Mouse (Mus musculus) small intestine, adult 2 months (tissue): ENCODE data around the gene Gm9747. TPM values are rescaled to one million over a fixed set of nuclear protein-coding genes. Genes with fewer than 3 reads are reported as not detected.
A peak's percentile ranks its signal among the peaks of the same experiment; 100 is the strongest.

Experiments used
- H3K27ac ChIP-seq: fragments of 200-500 bp; 2 replicates; pipeline ENCODE4 v1.5.1; 2012; ENCODE audit warnings: low read depth, low read length, control low read depth, inconsistent platforms; ENCODE audit not compliant: insufficient read depth
- H3K27me3 ChIP-seq: fragments of 200-500 bp; 2 replicates; pipeline ENCODE4 v1.6.1; 2012; ENCODE audit warnings: mild to moderate bottlenecking, moderate library complexity, low read length, inconsistent platforms; ENCODE audit not compliant: control insufficient read depth, insufficient read depth
- H3K36me3 ChIP-seq: fragments of 200-500 bp; 2 replicates; pipeline ENCODE4 v1.6.1; 2012; ENCODE audit warnings: mild to moderate bottlenecking, low read length, control low read depth, inconsistent platforms; ENCODE audit not compliant: control insufficient read depth, insufficient read depth
- H3K4me1 ChIP-seq: fragments of 200-500 bp; 2 replicates; pipeline ENCODE4 v1.6.1; 2012; ENCODE audit warnings: low read length, inconsistent platforms, mixed read lengths; ENCODE audit not compliant: control insufficient read depth, insufficient read depth, insufficient read length
- H3K4me3 ChIP-seq: fragments of 200-500 bp; 2 replicates; pipeline ENCODE4 v1.5.1; 2012; ENCODE audit warnings: low read depth, mild to moderate bottlenecking, control low read depth, inconsistent platforms, low read length, moderate library complexity
- CTCF ChIP-seq: fragments of 200-500 bp; IDR thresholded peaks from 2 replicates; pipeline ENCODE4 v1.5.1; 2012; ENCODE audit warnings: low read depth, mild to moderate bottlenecking, control low read depth, inconsistent platforms, low read length, moderate library complexity, mixed read lengths; ENCODE audit not compliant: insufficient replicate concordance, insufficient read length; ENCODE audit errors: extremely low read depth
- POLR2A ChIP-seq: fragments of 200-500 bp; IDR thresholded peaks from 2 replicates; pipeline ENCODE4 v1.6.1; 2012; ENCODE audit warnings: low read depth, mild to moderate bottlenecking, control low read depth, inconsistent platforms, low read length, moderate library complexity
- WGBS: fragments of 180-500 bp; shearing (Covaris S2); methylation state at CpG from one replicate; pipeline ENCODE4 v1.1.7; 2018; 5-methylcytosine and 5-hydroxymethylcytosine counted together
- polyA plus RNA-seq: library from polyadenylated mRNA; depleted of rRNA; stranded (reverse); fragments of >200 nt; gene quantifications from 2 replicates; pipeline ENCODE4 v1.2.3, GENCODE M21; 2012; rRNA removed

Gene Gm9747
- polyA plus RNA-seq, 1 experiment, result not detected

DNA sequence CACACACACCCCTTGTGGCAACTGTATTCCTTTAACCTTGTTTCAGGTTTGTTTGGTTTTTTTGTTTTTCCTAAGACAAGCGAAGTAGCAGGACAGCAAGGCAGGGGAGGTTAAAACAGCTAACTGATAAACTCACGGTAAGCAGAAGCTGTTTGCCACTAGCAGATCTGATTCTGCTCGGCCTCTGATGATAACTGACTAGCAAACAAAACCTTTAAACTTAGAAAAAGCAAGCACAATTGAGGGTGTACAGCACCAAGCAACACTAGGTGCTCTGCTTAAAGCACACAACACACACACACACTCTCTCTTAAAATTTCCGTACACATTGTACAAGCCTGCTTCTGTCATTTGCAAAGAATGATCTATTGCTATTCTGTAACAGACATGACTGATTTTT lies 51.5 kb downstream of the Gm9747 start:
- H3K27me3 ChIP-seq, result no peaks in the 10 kb centered on the region
- TF ChIP-seq CTCF (no peak), POLR2A (no peak)
- 46% methylated on average over 4 of the region's 4 CpGs for WGBS
- no peaks in the 10 kb centered on the region for H3K36me3 ChIP-seq
- H3K27ac ChIP-seq, result peak overlapping the region; percentile 47; the same call in 1 of the 2 replicates
- H3K4me3 ChIP-seq, result 0 out of 2 replicates have a peak overlapping the region, but pooled peaks have one; percentile 19
- H3K4me1 ChIP-seq, result peaks cover 5% of the 10 kb centered on the region; the same call in 1 of the 2 replicates

Other genes starting within 250 kb of the Gm9747 start
- gene Irs1, start 58.3 kb downstream of the Gm9747 start, polyA plus RNA-seq, result 0.95 and 1.1 TPM in 2 replicates
- 3.0 and 4.9 TPM in 2 replicates for gene Rhbdd1, start 83.3 kb downstream of the Gm9747 start, polyA plus RNA-seq